Mouse (Mus musculus): ENCODE data around the gene Stmnd1. TPM values are rescaled to one million over a fixed set of nuclear protein-coding genes. Genes with fewer than 3 reads are reported as not detected.

The Stmnd1 gene
- polyA plus RNA-seq, 1 experiment from 2014 or later: not detected

DNA sequence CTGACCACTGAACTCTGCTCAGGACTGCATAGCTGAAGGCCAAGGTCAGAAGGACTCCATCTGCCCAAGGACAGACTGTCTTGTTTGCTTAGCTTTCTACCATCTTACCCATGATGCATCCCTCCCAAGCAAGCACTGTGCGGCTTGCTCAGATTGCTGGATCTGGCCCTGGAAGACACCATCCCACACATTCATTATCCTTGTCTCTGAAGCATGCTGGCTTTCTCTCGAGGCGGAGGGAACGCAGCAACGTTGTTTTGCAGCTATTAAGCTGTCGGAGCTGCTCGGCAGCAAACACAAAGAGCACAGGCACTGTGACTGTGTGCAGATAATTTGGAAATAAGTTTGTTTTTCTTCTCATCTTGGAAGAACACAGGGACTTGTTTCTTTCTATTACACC, 69.7 kb downstream of the Stmnd1 start:
- H3K27ac ChIP-seq (ENCODE audit: low read length): no peak overlapping the region
- H3K9me3 ChIP-seq (replicated peaks; ENCODE audit: control insufficient read depth, low read length): no peaks in the 10 kb centered on the region
- no peak overlapping the region for H3K9ac ChIP-seq (ENCODE audit: low read depth, low read length)
- 70% methylated on average over 7 of the region's 7 CpGs for WGBS (ENCODE audit: insufficient replicate concordance)
- ATAC-seq (ENCODE audit: low read depth): no peak
- H3K4me3 ChIP-seq (ENCODE audit: low read depth, low read length): no peak overlapping the region
- no peaks in the 10 kb centered on the region for H3K4me1 ChIP-seq (ENCODE audit: control insufficient read depth, low read depth, low read length)
- H3K27me3 ChIP-seq (ENCODE audit: control insufficient read depth, insufficient read depth, low read depth, low read length): no peaks in the 10 kb centered on the region
- no peak overlapping the region for H3K4me2 ChIP-seq (ENCODE audit: low read depth, low read length)
- no peaks in the 10 kb centered on the region for H3K36me3 ChIP-seq (ENCODE audit: control insufficient read depth, insufficient read depth)

GRCm38 (mm10) chr13:46346830-46347512, 73.5 kb downstream of the Stmnd1 start:
- Histone ChIP-seq H3K27ac (ENCODE audit: low read length) (no peak overlapping the region), H3K36me3 (ENCODE audit: control insufficient read depth, insufficient read depth) (no peaks in the 10 kb centered on the region), H3K4me2 (ENCODE audit: low read depth, low read length) (no peak overlapping the region), H3K27me3 (ENCODE audit: control insufficient read depth, insufficient read depth, low read depth, low read length) (no peaks in the 10 kb centered on the region), H3K9ac (ENCODE audit: low read depth, low read length) (no peak overlapping the region), H3K4me3 (ENCODE audit: low read depth, low read length) (no peak overlapping the region), H3K9me3 (replicated peaks; ENCODE audit: control insufficient read depth, low read length) (no peaks in the 10 kb centered on the region), H3K4me1 (ENCODE audit: control insufficient read depth, low read depth, low read length) (no peaks in the 10 kb centered on the region)
- WGBS (ENCODE audit: insufficient replicate concordance): 51% methylated on average over 10 of the region's 10 CpGs
- no peak for ATAC-seq (ENCODE audit: low read depth)

DNA sequence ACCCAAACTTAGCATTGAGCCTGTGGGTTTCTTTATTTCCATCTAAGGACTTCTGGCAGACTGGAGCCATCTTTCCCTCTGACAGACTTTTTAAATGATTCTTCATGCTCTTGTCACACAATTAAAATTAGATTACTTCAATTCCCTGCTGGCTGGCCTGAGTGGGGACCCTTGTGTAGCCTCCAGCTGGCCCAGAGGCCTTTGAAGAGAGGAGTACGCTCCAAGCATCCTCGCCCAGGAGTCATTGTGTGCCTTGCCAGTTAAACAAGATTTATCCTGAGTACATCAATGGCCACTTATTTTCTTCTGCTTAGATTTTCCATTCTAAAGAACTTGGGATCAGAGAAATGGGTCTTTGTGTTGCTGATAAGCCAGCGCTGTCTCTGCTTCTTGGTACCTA, 76.1 kb downstream of the Stmnd1 start:
- no peaks in the 10 kb centered on the region for H3K36me3 ChIP-seq (ENCODE audit: control insufficient read depth, insufficient read depth)
- H3K4me2 ChIP-seq (ENCODE audit: low read depth, low read length): no peak overlapping the region
- no peak for ATAC-seq (ENCODE audit: low read depth)
- H3K4me3 ChIP-seq (ENCODE audit: low read depth, low read length): no peak overlapping the region
- WGBS (ENCODE audit: insufficient replicate concordance): 70% methylated on average over 3 of the region's 3 CpGs
- no peaks in the 10 kb centered on the region for H3K4me1 ChIP-seq (ENCODE audit: control insufficient read depth, low read depth, low read length)
- H3K9ac ChIP-seq (ENCODE audit: low read depth, low read length): no peak overlapping the region
- no peaks in the 10 kb centered on the region for H3K9me3 ChIP-seq (replicated peaks; ENCODE audit: control insufficient read depth, low read length)
- H3K27me3 ChIP-seq (ENCODE audit: control insufficient read depth, insufficient read depth, low read depth, low read length): no peaks in the 10 kb centered on the region
- no peak overlapping the region for H3K27ac ChIP-seq (ENCODE audit: low read length)

Other genes with a start within 250 kb of the Stmnd1 start
- 0.09 and 0.13 TPM in 2 replicates for gene Rbm24, start 144.7 kb downstream of the Stmnd1 start, polyA plus RNA-seq (2015; fragmentation: Nextera tagmentation; extraction: Ambion mirVana)
- 1.2 and 1.4 TPM in 2 replicates for gene Cap2, start 228.1 kb downstream of the Stmnd1 start, polyA plus RNA-seq (2015; fragmentation: Nextera tagmentation; extraction: Ambion mirVana)

All from liver, embryonic 16.5 days (tissue).